Mouse (Mus musculus) forebrain, embryonic 16.5 days (tissue): ENCODE measurements at regions not wholly inside any gene's neighbourhood (a gene's known extent, or its start where the extent isn't known, plus 50 kb on each side); places are given as distances from the start of the nearest gene placed in this dataset.

Experiments
- ATAC-seq: fragments of 200-750 bp; cut with Nextera tagmentation; 2 replicates; pipeline ENCODE4 v1.8.0; 2017; ENCODE audit warnings: mild to moderate bottlenecking, moderate library complexity
- H3K27ac ChIP-seq: fragments of 300-500 bp; sonication (generic); 2 replicates; pipeline ENCODE4 v1.5.1; 2014; ENCODE audit warnings: low read length, control low read depth
- H3K27me3 ChIP-seq: fragments of 300-500 bp; sonication (generic); replicated peaks from 2 replicates; pipeline ENCODE4 v1.6.1; 2014; ENCODE audit warnings: low read length; ENCODE audit not compliant: control insufficient read depth, insufficient read depth
- H3K36me3 ChIP-seq: fragments of 300-500 bp; sonication (generic); 2 replicates; pipeline ENCODE4 v1.6.1; 2014; ENCODE audit not compliant: control insufficient read depth, insufficient read depth
- H3K4me1 ChIP-seq: fragments of 300-500 bp; sonication (generic); replicated peaks from 2 replicates; pipeline ENCODE4 v1.6.1; 2014; ENCODE audit warnings: low read length; ENCODE audit not compliant: control insufficient read depth, insufficient read depth
- H3K4me2 ChIP-seq: fragments of 300-500 bp; sonication (generic); 2 replicates; pipeline ENCODE4 v1.6.1; 2014; ENCODE audit warnings: mild to moderate bottlenecking, low read length, control low read depth
- H3K4me3 ChIP-seq: fragments of 300-500 bp; sonication (generic); replicated peaks from 2 replicates; pipeline ENCODE4 v1.5.1; 2014; ENCODE audit warnings: mild to moderate bottlenecking, low read length, control low read depth
- H3K9ac ChIP-seq: fragments of 300-500 bp; sonication (generic); replicated peaks from 2 replicates; pipeline ENCODE4 v1.6.1; 2014; ENCODE audit warnings: low read depth, low read length, control low read depth
- H3K9me3 ChIP-seq: fragments of 300-500 bp; sonication (generic); 2 replicates; pipeline ENCODE4 v1.6.1; 2016; ENCODE audit warnings: low read length; ENCODE audit not compliant: control insufficient read depth
- WGBS: fragments of 180-500 bp; shearing (Covaris S2); extraction: QIAGEN DNeasy Blood & Tissue Kit; methylation state at CpG from one replicate; pipeline ENCODE4 v1.1.7; 2014; 5-methylcytosine and 5-hydroxymethylcytosine counted together

DNA sequence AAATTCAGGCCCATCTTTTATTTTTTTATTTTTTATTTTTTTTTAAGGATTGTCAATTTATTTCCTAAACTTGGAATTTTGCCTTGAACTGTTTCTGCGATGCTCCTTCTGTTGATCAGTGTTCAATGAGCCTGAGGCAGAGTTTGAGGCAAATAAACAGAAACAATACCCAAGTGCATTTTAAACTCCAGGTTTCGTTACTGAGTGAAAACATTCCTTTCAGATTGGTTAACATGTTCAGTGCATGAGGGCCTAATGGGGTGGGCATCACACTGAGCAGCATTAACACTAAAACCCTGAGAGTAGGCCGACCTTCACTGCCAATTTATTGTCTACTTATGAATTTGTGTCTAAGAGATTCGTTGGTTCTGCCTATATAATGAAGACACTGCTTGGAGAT lies 338.5 kb downstream of the Sqor start:
- Histone ChIP-seq H3K9ac (no peak overlapping the region), H3K27ac (no peak overlapping the region), H3K4me2 (no peak overlapping the region), H3K9me3 (no peaks in the 10 kb centered on the region), H3K27me3 (no peaks in the 10 kb centered on the region), H3K4me3 (no peak overlapping the region), H3K36me3 (no peaks in the 10 kb centered on the region), H3K4me1 (no peaks in the 10 kb centered on the region)
- no peak for ATAC-seq
- WGBS, result 51% methylated on average over 4 of the region's 4 CpGs

DNA sequence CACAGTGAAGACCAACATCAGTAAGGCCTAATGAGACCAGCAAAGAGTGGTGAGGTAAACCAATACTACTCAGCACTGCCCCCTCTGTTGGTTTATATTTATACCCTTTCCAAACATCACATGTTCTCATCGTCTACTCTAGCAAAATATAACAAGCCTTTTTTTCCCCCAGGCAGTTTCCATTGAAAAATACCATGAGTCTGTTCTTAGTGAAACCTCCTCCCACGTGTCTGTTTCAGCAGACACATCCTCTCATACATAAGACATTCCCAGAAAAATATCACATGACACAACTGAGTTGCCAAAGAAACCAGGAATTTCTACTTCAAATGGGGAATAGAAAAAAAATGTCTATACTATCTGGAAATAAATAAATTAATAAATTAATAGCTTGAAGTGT lies 366.5 kb downstream of the Sqor start:
- no peak for ATAC-seq
- Histone ChIP-seq H3K27me3 (no peaks in the 10 kb centered on the region), H3K4me2 (no peak overlapping the region), H3K9ac (no peak overlapping the region), H3K36me3 (no peaks in the 10 kb centered on the region), H3K4me1 (no peaks in the 10 kb centered on the region), H3K4me3 (no peak overlapping the region), H3K9me3 (no peaks in the 10 kb centered on the region), H3K27ac (no peak overlapping the region)
- 57% methylated on average over 2 of the region's 2 CpGs for WGBS

DNA sequence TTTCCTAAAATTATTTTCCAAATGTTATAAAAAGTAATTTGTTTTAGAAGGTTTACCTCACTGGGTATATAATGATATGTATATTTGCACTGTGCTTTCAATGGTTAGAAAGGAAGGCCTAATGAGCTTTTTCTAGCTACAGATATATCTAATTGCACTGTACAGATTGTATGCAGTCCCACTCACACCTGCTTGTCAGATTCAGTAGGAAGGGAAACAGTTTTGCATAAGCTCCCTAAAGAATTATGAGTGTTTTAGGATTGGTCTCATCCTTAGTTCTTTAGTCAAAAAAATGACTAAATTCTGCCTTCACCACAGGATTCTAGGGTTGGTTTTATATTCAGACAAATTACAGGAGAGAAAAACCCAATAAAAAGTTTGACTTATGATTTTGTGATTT lies 388.1 kb downstream of the Sqor start:
- H3K4me2 ChIP-seq, result no peak overlapping the region
- H3K9me3 ChIP-seq, result no peaks in the 10 kb centered on the region
- no peak overlapping the region for H3K4me3 ChIP-seq
- no peaks in the 10 kb centered on the region for H3K36me3 ChIP-seq
- H3K4me1 ChIP-seq, result no peaks in the 10 kb centered on the region
- no peak for ATAC-seq
- H3K9ac ChIP-seq, result no peak overlapping the region
- no peaks in the 10 kb centered on the region for H3K27me3 ChIP-seq
- no peak overlapping the region for H3K27ac ChIP-seq

DNA sequence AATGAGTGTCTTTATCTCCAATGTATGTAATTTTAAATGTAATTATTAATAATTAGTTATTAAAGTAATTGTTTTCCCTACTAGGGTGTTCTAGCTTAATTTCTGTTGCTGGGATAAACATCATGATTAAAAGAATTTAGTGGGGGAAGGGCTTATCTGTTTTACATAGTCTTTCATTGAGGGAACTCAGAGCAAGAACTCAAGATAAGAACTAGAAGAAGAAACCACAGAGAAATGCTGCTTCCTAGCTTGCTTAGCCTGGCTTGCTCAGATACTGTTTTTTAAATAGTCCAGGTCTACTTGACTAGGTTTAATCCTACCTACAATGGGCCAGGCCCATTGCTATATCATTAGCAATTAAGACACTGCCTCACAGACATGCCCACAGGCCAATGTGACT lies 400.3 kb downstream of the Sqor start:
- Histone ChIP-seq H3K4me1 (no peaks in the 10 kb centered on the region), H3K9me3 (no peaks in the 10 kb centered on the region), H3K4me3 (no peak overlapping the region), H3K9ac (no peak overlapping the region), H3K36me3 (no peaks in the 10 kb centered on the region), H3K27me3 (no peaks in the 10 kb centered on the region), H3K27ac (no peak overlapping the region), H3K4me2 (no peak overlapping the region)
- ATAC-seq, result no peak

DNA sequence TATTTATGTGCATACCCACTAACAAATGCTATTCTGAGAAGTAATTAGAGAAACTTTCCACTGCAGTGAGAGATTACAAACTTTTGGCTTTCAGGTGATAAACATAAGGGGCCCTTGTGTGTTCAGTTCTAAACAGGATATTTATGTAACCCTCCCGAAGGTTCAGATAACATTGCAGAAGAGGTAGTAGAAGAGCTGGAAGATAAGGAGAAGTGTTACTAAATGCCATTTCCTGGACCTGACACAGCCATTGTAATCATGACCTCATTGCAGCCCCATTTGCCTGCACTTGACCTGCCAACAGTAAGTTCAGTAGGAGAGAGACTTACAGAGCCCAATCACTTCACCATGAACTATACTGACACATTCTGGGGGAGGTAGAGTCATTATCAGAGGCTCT lies 405.6 kb downstream of the Sqor start:
- Histone ChIP-seq H3K4me1 (no peaks in the 10 kb centered on the region), H3K27me3 (no peaks in the 10 kb centered on the region), H3K36me3 (no peaks in the 10 kb centered on the region), H3K4me2 (no peak overlapping the region), H3K27ac (no peak overlapping the region), H3K4me3 (no peak overlapping the region), H3K9me3 (no peaks in the 10 kb centered on the region), H3K9ac (no peak overlapping the region)
- ATAC-seq, result no peak
- 81% methylated on average over 1 of the region's 1 CpGs for WGBS

DNA sequence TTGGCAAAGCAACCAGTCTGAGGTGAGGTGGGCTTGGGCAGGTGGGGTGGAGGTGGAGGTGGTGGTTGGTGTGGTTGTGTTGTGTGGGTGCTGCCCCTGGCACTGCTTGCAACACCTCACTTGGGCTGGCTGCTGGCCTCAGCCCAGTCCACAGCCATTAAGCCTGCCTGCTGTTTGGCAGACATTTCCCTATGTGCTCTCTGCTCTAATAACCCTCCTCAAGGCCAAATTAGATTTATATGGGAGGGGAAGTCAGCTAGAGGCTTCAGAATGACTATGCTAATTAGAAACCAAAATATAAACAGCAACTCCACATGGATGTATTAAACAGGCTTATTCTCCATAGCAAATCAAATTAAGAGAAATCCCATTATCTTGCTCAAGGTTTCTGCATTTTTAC lies 417.2 kb downstream of the Sqor start:
- no peak overlapping the region for H3K9ac ChIP-seq
- H3K27me3 ChIP-seq, result no peaks in the 10 kb centered on the region
- ATAC-seq, result peak; percentile 33; the same call in 1 of the 2 replicates
- H3K4me3 ChIP-seq, result no peak overlapping the region
- no peaks in the 10 kb centered on the region for H3K4me1 ChIP-seq
- H3K27ac ChIP-seq, result no peak overlapping the region
- no peaks in the 10 kb centered on the region for H3K36me3 ChIP-seq
- no peak overlapping the region for H3K4me2 ChIP-seq
- H3K9me3 ChIP-seq, result no peaks in the 10 kb centered on the region

DNA sequence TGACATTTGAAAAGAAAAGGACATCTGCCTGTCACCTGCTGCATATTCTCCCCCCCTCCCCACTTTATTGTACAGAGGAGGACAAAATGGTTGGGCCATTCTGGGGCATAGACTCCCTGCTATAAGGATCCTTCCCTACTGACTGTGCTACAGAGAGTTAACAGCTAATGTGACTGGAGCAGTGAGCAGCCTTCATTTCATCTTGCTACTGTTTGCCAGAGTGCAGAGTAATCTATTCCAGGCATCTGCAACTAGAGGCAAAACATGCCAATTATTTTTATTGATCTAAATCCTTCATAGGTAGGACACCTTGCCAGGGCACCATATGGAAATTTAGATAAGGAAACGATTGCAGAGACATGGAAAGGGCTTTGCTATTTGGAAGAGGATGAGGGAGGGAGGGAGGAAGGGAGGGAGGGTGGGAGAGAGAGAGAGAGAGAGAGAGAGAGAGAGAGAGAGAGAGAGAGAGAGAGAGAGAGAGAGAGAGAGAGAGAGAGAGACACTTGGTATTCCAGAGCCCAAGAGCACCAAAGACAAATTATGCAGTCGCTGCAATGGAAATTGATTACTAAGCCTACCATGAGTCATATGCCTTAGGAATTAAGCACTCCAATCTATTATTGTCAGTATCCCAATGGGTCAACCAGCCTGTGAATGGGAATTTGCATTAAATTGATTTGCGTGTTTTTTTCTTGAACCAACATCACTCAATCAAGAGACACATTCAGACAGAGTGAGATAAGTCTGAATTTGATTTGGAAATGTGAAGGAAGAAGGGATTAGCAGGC lies 426.0 kb downstream of the Sqor start:
- Histone ChIP-seq H3K9ac (no peak overlapping the region), H3K27ac (no peak overlapping the region), H3K4me2 (no peak overlapping the region), H3K36me3 (no peaks in the 10 kb centered on the region), H3K9me3 (no peaks in the 10 kb centered on the region), H3K27me3 (no peaks in the 10 kb centered on the region), H3K4me3 (no peak overlapping the region), H3K4me1 (peaks cover 3% of the 10 kb centered on the region; the same call in 1 of the 2 replicates)
- 42% methylated on average over 3 of the region's 3 CpGs for WGBS
- peak; percentile 78 for ATAC-seq

DNA sequence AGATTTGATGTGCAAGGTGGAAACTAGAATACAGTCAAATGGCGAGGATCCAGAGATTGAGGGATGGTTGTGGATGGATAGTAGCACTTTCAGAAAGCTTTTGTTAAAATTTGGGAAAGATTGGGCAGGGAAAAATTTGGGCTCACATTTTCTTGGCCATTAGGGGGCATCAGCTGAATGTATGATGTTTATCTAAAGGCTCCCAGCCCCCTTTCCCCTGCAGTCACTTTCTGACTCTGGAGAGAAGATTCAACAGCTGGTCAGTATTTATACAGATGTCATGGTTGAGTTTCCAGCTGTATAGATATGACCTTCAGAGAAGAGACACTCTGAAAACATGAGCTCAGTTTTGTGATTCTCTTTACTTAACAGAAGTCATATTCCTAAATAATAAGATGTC lies 429.5 kb downstream of the Sqor start:
- 43% methylated on average over 1 of the region's 1 CpGs for WGBS
- no peak overlapping the region for H3K9ac ChIP-seq
- H3K27ac ChIP-seq, result no peak overlapping the region
- H3K4me2 ChIP-seq, result no peak overlapping the region
- H3K4me1 ChIP-seq, result peaks cover 3% of the 10 kb centered on the region; the same call in 1 of the 2 replicates
- no peaks in the 10 kb centered on the region for H3K36me3 ChIP-seq
- H3K9me3 ChIP-seq, result no peaks in the 10 kb centered on the region
- H3K4me3 ChIP-seq, result no peak overlapping the region
- H3K27me3 ChIP-seq, result no peaks in the 10 kb centered on the region
- no peak for ATAC-seq
